Mouse (Mus musculus) gonadal fat pad, adult 2 months (tissue): ENCODE data around the gene Bckdha. TPM values are rescaled to one million over a fixed set of nuclear protein-coding genes. Genes with fewer than 3 reads are reported as not detected.
A peak's percentile ranks its signal among the peaks of the same experiment; 100 is the strongest.

ENCODE experiments used
- DNase-seq: peaks from one replicate; pipeline ENCODE4 v3.0.0-alpha.2; 2012; ENCODE audit warnings: low read depth
- polyA plus RNA-seq: library from polyadenylated mRNA; depleted of rRNA; stranded (reverse); fragments of >200 nt; gene quantifications from 2 replicates; pipeline ENCODE4 v1.2.3, GENCODE M21; 2012; rRNA removed

Bckdha gene
- polyA plus RNA-seq: 199 and 232 TPM in 2 replicates

GRCm38 (mm10) chr7:25658657-25659472 lies at the start of gene Bckdha, which contains the start of gene Exosc5:
Bckdha (minus strand) TSS chr7:25658981.
Exosc5 (plus strand) TSS chr7:25659164.
- DNase-seq: peak; percentile 91

- DNase-seq: no peak
Observed at GRCm38 (mm10) chr7:25707581-25708292, 49.0 kb upstream of the Bckdha start.

GRCm38 (mm10) chr7:25706578-25707170 lies 47.9 kb upstream of the Bckdha start:
- DNase-seq: no peak

GRCm38 (mm10) chr7:25705801-25706251 lies 47.0 kb upstream of the Bckdha start:
- no peak for DNase-seq

GRCm38 (mm10) chr7:25704716-25705364 lies 46.1 kb upstream of the Bckdha start:
- no peak for DNase-seq

- no peak for DNase-seq
Observed at GRCm38 (mm10) chr7:25703793-25704494, 45.2 kb upstream of the Bckdha start.

- no peak for DNase-seq
Observed at GRCm38 (mm10) chr7:25702350-25702749, 43.6 kb upstream of the Bckdha start.

GRCm38 (mm10) chr7:25700732-25701131 lies 42.0 kb upstream of the Bckdha start:
- no peak for DNase-seq

GRCm38 (mm10) chr7:25699851-25700250 lies 41.1 kb upstream of the Bckdha start:
- no peak for DNase-seq

GRCm38 (mm10) chr7:25694104-25694503 lies 35.3 kb upstream of the Bckdha start:
- no peak for DNase-seq

- no peak for DNase-seq
Observed at GRCm38 (mm10) chr7:25690051-25690450, 31.3 kb upstream of the Bckdha start.

GRCm38 (mm10) chr7:25689603-25690021 lies 30.8 kb upstream of the Bckdha start:
- no peak for DNase-seq

GRCm38 (mm10) chr7:25688810-25689586 lies 30.2 kb upstream of the Bckdha start:
- no peak for DNase-seq

GRCm38 (mm10) chr7:25687811-25688401 lies 29.1 kb upstream of the Bckdha start:
- no peak for DNase-seq

GRCm38 (mm10) chr7:25686680-25687531 lies 28.1 kb upstream of the Bckdha start, which contains the start of gene Tgfb1:
Tgfb1 (plus strand) TSS chr7:25687002.
- DNase-seq: no peak

- DNase-seq: no peak
Observed at GRCm38 (mm10) chr7:25685926-25686470, 27.2 kb upstream of the Bckdha start.

GRCm38 (mm10) chr7:25684659-25685058 lies 25.9 kb upstream of the Bckdha start:
- DNase-seq: no peak

- no peak for DNase-seq
Observed at GRCm38 (mm10) chr7:25683474-25684180, 24.8 kb upstream of the Bckdha start.
